Mouse (Mus musculus) ovary, adult 18-20 months (tissue): Measurements from ENCODE around the gene Mdc1.

Experiments
- DNase-seq: peaks from one replicate; pipeline ENCODE4 v3.0.0; 2022; ENCODE audit warnings: low spot score, mixed read lengths

Mdc1 gene

GRCm38 (mm10) chr17:35841076-35841950, at the start of gene Mdc1:
TSS of gene Mdc1 (plus strand) at chr17:35841515.
- DNase-seq = peak; percentile 99

GRCm38 (mm10) chr17:35792837-35793236, 48.5 kb upstream of the Mdc1 start:
- no peak for DNase-seq

GRCm38 (mm10) chr17:35795099-35795498, 46.2 kb upstream of the Mdc1 start:
- no peak for DNase-seq

GRCm38 (mm10) chr17:35795656-35796055, 45.7 kb upstream of the Mdc1 start:
- DNase-seq = no peak

GRCm38 (mm10) chr17:35796835-35797234, 44.5 kb upstream of the Mdc1 start:
- no peak for DNase-seq

- DNase-seq = no peak
These were observed 40.4 kb upstream of the Mdc1 start for GRCm38 (mm10) chr17:35800905-35801304.

GRCm38 (mm10) chr17:35803020-35803419, 38.3 kb upstream of the Mdc1 start:
- DNase-seq = no peak

GRCm38 (mm10) chr17:35803858-35804399, 37.4 kb upstream of the Mdc1 start:
- no peak for DNase-seq

GRCm38 (mm10) chr17:35808073-35808472, 33.2 kb upstream of the Mdc1 start:
- DNase-seq = no peak

- no peak for DNase-seq
These were observed 31.9 kb upstream of the Mdc1 start for GRCm38 (mm10) chr17:35809395-35809794.

GRCm38 (mm10) chr17:35810900-35811648, 30.2 kb upstream of the Mdc1 start:
- no peak for DNase-seq

GRCm38 (mm10) chr17:35812307-35812706, 29.0 kb upstream of the Mdc1 start:
- DNase-seq = no peak

GRCm38 (mm10) chr17:35812736-35813135, 28.6 kb upstream of the Mdc1 start:
- DNase-seq = no peak

- DNase-seq = peak; percentile 90
These were observed 28.1 kb upstream of the Mdc1 start for GRCm38 (mm10) chr17:35813245-35813647.

GRCm38 (mm10) chr17:35813653-35814052, 27.7 kb upstream of the Mdc1 start:
- DNase-seq = no peak

GRCm38 (mm10) chr17:35814678-35815077, 26.6 kb upstream of the Mdc1 start:
- DNase-seq = no peak

GRCm38 (mm10) chr17:35815836-35816235, 25.5 kb upstream of the Mdc1 start:
- DNase-seq = no peak

- no peak for DNase-seq
These were observed 24.6 kb upstream of the Mdc1 start for GRCm38 (mm10) chr17:35816686-35817085.

- no peak for DNase-seq
These were observed 24.1 kb upstream of the Mdc1 start for GRCm38 (mm10) chr17:35817226-35817625.

- no peak for DNase-seq
These were observed 21.2 kb upstream of the Mdc1 start for GRCm38 (mm10) chr17:35820111-35820510.

- peak; percentile 90 for DNase-seq
These were observed 19.6 kb upstream of the Mdc1 start, which contains the start of gene Ier3 for GRCm38 (mm10) chr17:35821439-35822430. TSS of gene Ier3 (plus strand) at chr17:35821684.
